Mouse (Mus musculus) heart, adult 18-20 months (tissue): Measurements from ENCODE around the gene Pkp4. TPM values are rescaled to one million over a fixed set of nuclear protein-coding genes. Genes with fewer than 3 reads are reported as not detected.

Experiments
- DNase-seq, 2 experiments: peaks; one replicate each; pipeline ENCODE4 v3.0.0; 2021 to 2022; ENCODE audit warnings: mixed read lengths in 1 of 2
- total RNA-seq, 2 experiments: library from RNA; stranded (reverse); gene quantifications; 2 replicates each; pipeline ENCODE4 v1.2.3; 2021

The Pkp4 gene
- total RNA-seq, 2 experiments from 2014 or later, result 129 to 159 TPM

DNA sequence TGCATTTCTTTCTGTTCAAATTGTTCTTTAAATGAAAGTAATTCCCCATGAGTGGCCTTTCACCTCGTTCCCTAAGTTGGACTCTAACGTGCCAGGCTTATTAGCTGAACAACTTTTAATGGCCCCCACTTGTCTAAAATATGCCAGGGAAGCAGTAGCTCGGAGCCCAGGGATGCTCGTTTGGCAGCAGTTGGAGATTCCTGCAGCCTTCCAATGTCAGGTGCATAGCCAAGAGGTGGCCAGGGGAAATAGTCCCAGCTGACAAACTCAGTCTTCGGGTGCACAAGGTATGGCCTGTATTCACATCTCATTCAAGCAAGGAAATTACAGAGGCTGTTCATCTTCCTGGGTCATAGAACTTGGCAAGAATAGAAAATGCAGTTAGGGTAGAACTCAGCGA is 112.1 kb downstream of the Pkp4 start:
- DNase-seq, result no peak

DNA sequence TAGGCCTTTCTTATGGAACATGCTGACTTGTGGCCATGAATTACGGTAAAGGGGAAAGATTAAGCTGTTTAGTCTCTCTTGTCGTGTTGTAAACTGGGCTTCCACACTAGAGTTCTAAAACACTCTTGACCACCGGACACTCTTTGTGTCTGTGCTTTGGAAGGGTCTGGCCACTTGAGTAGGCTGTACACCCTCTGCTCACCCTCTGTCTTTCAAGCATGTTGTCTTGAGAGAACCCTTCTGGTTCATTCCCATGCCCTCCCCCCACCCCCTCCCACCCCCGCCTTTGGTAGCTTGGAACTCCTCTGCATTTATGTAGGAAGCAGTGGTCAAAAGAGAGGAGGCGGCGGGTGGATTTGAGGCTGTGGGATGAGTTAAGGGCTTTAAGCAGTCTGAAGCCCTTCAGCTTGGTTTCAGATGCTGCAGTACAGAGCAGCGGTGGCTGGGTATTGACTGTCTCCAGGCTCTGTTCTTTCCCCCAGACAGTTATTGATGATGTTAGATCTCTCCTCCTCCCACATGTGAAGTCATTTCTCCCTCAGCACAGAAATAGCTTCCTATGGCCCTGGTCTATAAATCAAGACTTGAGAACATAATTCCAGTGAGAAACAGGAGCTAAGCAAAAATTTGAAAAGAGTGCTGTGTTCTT is 120.4 kb downstream of the Pkp4 start:
- DNase-seq, result no peak

DNA sequence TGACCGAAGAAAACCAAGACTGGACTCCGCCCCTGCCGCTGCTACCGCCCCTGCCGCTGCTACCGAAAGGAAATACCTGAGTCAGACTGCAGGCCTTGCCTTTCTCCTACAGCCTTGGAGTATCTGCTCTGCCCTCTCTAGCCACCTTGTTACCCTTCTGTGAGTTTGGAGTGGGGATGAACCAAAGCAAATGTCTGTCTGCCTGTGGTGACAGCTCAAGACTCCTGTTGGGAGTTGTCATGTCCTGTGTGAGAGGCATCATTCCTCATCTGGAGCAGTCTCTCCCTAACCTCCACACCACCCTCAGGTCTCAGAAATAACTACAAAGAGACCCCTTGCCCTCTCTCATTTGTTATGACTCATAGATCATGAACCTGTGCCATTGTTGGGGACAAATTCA is 122.3 kb downstream of the Pkp4 start:
- no peak for DNase-seq

DNA sequence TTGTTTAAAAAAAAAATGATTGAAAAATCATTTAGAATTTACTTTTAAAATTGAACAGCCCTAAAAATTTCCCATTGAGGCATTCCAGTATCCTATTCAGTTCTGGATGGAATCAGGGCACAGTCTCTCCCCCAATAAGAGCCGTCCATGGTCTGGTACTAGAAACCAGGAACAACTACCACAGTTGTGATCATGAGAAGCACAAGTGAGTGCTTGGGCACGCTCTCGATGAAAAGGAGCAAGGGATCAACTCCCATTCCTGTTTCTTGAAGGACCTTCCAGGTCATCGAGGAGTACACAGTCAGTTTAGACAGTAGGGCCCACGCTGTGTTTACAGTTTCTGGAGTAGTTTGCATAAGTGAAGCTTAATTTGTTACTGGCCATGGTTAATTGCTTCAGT is 123.6 kb downstream of the Pkp4 start:
- no peak for DNase-seq

DNA sequence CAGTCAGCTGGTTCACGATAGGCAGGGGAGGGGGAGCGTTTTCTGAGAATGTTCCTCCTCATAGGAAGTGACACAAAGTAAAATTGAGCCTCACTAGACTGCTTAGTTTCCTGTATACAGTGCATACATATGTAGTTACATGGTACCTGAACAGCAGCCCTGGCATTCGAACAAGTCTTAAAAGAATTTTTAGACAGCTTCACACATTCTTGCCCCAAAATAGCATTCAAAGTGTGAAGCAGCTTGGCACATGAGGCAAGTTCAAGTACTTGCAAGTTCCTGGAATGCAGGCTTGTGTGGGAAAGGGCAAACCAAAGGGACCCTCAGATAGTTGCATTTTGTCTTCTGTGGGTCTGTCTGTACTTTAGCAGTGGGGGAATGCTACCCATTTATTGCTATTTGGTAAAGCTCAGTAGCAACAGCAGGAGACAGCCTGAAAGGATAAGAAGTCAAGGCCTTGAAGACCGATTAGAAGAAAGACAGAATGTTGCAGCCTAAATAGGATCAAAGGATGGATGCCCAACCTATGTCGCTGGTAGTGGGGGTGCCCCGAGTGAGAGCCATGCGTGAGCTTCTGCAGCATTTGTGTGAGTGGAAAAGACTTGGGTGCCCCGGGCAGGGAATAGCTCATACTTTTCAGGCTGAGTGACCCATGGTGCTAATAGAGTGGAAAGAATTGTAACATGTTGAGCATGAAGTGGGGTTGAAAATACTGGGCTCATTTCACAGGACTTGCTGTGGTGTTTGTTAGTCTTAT is 124.3 kb downstream of the Pkp4 start:
- DNase-seq, result no peak

DNA sequence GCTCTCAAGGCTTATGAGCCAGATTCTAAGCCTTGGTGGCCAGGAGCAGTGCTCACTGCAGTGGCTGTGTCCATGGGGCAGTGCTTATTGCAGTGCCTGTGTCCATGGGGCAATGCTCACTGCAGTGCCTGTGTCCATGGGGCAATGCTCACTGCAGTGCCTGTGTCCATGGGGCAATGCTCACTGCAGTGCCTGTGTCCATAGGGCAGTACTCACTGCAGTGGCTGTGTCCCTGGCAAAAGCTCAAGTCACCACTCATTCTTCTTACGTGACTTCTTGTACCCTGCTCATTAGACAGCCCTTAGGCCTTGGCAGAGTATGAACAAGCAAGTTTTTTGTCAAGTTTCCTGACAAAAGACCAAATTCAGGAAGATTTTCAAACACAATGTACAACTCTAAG is 124.9 kb downstream of the Pkp4 start:
- peak in 1 of 2 experiments; percentile 27 for DNase-seq

DNA sequence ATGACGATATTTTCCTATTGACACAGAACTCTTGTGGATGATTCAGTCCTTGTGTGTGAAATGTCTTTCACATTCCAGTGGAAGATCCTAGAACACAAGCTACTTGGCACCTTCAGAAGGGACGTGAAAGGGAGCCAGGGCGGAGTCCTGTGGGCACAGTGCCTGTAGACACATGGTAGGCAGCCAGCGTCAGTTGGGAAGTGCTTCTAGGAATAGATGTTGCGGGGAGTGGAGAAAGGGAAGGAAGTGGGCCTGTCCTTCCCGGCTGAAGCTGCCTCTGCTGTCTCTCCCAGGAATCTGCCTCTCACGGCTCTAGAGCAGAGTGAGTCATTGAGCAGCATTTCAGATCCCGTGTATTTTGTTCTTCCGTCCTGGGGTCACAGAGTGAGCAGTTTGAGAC is 125.6 kb downstream of the Pkp4 start:
- DNase-seq, result peak; percentile 88 to 91

DNA sequence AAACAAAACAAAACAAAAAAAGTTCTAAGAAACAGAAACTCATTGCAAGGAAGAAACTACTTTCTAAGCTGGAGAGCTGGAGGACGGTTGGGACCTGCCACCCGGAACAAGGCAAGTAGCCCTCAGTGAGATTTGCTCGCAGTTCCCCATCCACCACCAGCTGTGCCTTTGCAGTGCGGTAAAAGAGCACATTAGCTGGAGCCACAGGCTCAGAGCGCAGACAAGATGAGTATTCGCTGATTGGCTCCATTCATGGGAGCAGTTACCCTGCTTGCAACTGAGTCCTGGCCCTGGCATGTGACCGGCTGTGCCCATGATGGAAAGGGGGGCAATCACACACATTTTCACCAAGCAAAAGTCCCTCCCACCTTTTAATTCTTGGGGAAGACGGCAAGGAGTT is 127.0 kb downstream of the Pkp4 start:
- DNase-seq, result no peak

DNA sequence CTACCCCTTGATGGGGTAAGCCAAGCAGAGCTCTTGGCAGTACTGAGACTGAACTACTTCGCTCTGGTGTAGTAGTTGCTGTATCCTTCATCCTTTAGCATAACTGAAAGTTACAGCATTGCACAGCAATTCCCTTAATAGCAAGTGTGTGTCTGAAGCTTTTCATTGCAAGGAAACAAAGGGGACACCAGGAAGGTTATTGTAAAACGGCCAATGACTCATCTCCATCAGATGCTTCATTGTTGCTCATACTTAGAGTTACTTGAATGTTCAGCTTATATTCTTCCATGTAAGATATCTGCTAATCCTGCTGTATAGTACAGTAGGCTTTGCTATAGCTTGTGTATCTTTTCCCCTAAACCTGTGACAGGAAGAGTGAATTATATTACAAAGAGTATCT is 128.8 kb downstream of the Pkp4 start:
- DNase-seq, result no peak

DNA sequence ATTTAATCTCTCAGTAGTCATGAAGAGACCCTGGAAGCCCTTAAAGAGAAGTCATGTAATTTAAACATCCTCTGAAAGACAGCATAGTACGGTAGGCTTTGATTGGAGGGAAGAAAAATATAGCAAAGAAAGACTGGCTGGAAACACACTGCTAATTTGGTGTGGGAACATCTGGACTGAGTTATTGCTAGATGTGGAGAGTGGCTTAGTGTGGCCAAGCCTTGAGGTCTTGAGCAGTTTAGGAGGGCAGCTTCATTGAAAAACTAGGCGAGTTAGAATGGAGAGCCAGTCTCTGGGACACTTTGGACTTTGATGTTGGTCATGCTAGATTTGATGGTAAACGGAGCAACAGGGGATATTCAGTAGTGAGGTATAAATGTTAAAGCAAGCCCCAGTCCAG is 129.7 kb downstream of the Pkp4 start:
- no peak for DNase-seq

DNA sequence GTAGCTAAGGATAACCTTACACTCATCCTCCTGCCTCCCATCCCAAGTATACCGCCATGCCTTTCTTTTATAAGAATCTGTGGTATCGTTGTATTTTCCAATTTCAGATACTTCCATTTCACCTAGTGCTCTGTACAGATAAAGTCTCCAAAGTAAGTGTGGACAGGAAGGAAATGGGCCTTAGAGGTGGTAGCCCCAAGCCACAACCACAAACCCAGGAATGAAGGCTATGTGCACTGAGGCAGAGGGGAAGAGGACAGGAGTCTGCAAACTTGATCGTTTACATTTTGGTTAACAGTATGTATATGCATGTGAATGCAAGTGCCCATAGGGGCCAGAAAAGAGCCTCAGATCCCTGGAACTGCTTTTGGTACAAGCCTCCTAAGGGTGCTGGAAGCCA is 139.2 kb downstream of the Pkp4 start:
- no peak for DNase-seq

DNA sequence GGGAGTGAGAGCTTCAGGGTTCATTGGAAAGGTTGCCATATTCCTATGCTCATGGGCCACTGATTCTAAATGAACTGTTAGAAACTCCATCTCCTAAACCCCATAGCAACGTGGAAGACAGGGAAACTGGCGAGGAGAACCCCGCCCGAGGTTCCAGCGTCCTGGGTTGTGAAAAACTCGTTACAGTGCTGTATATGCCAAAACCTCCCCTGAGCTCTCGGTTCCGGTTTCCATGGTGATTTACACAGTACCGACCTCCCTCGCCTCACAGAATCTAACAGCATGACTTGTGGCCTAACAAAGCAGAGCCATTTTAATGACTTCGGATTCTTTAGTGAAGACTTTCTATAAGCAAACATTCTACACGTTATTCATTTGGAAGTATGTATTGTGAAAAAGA is 141.0 kb downstream of the Pkp4 start:
- DNase-seq, result no peak

DNA sequence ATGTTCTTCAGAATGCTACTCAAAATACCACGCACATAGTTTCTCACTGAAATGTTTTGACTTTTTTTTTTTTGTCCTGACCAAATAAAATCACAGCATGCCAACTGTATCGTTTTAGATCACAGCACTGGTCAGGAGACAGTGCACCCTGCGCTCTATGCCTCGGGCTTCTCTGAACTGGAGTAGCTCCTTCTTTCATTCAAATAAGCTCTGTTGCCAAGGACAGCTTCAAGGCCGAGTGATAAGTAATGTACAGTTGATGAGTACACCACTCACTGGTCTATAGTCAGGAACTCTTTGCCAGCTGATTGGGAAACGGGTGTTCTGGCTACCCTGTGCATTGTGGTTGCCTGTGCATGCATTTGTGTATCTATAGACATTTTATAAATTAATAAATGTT is 141.8 kb downstream of the Pkp4 start:
- DNase-seq, result no peak

DNA sequence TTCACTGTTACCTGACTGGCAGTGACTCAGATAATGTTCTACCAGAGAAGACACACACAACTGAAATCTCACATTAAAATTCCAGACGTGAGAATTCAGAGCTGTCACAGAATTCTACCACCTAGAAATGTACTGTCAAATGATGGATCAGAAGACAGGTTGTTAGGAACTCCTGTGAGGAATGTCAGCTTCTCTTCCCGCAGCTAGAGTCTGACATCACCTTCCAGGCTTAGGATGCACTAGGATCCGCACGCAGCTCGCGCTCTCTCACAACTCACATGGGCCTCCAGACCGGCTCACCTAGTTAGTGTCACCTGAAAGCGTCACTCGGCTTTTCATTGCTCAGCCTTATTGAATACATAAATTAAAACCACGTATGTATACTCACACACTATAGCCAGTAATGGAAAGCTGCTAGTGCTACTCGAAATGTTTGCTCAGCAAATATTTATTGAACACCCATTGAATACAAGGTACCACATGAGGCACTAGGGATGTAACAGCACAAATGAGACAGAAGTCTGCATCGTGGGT is 142.9 kb downstream of the Pkp4 start:
- DNase-seq, result no peak

DNA sequence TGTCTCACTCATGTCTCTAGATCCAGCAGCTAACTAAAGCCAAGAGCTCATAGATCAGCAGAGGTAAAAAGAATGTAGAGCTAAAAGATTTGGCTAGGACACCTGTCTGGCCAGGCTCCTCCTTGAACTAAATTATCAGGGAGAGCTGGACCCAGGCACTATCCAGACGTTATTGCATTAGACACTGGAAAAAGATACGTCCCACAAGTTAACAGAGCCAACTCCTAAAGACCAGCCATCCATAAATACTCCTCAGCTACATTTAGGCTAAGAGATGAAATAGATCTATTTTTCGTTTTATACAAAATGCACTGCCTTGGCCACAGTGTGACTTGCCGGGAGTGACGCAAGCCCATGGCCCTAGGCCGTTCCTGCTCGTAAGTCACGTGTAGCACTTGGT is 146.7 kb downstream of the Pkp4 start:
- DNase-seq, result no peak

DNA sequence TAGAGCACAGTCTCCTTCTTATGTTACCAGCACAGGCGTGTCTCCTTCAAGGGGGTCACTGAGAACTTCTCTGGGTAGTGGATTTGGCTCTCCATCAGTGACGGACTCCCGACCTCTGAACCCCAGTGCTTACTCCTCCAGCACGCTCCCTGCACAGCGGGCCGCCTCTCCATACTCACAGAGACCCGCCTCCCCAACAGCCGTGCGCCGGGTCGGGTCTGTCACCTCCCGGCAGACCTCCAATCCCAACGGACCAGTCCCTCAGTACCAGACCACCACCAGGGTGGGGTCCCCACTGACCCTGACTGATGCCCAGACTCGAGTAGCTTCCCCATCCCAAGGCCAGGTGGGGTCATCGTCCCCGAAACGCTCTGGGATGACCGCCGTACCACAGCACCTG is 147.4 kb downstream of the Pkp4 start:
- DNase-seq, result no peak

DNA sequence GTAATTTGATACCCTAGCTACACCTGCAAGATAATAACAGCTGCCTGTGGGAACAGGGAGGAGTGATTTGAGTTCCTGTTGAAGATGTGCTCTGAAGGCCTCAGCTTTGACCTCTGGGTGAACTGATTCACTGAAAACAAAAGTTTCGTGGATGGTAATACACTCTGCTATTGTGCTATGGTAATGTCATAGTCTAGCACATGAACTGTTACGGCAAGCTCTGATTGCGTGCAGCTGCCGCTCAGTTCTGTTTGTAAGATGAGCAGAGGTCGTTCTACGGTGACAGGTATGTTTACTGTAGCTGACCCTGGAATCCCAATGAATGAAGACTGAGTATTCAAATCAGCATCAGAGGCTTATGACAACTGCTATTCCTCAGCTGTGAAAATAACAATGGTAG is 152.6 kb downstream of the Pkp4 start:
- no peak for DNase-seq

DNA sequence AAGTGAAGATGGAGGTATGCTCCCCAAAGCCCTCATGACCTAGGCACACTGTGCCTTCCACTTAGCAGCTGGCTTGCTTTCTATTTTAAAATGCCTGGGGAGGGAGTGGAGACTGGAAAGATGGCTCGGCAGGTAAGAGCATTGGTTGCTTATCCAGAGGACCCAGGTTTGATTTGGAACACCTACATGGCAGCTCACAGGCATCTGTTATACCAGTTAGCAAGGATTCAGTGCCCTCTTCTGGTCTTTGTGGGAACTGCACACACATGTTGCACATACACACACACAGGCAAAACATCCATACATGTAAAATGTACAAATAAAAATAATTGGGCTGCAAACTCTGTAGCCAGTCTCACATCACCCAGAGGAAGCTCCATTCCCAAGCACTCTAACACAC is 158.0 kb downstream of the Pkp4 start:
- DNase-seq, result no peak

DNA sequence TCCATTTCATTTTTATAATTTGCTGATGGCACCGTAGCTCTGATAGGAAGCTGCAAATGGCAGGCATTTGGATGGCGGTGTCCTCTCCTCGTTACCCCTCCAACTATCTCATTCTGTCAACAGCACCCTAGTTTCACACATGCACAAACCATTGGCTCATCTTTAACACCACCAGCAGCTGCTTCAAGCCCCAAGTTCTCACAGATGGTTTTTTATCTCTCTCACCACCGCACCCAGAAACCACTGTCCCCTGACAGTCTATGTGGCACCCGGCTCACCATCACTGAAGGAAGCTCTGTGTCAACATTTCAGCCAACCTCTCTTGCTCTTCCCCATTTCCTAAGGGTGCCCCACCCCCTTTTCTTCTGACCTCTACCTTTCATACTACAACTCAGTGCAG is 167.3 kb downstream of the Pkp4 start:
- no peak for DNase-seq

DNA sequence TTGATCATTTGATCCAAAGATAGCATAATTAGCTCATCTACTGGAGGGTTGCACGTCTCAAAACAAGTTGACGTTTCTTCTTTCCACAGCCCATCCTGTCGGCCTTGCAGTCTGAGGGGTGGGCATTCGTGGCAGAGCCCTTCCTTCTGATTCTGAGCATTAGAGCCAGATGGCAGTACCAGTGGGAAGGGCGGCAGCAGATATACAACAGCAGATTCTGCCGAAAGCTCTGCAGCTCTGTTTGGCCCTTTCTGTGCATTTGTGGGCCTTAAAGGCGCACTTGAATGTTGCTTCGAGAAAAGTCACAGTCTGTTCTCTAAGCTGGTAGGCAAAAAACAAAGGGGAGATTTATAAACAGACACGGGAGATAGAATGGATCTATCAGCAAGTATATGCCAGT is 170.4 kb downstream of the Pkp4 start:
- no peak for DNase-seq

DNA sequence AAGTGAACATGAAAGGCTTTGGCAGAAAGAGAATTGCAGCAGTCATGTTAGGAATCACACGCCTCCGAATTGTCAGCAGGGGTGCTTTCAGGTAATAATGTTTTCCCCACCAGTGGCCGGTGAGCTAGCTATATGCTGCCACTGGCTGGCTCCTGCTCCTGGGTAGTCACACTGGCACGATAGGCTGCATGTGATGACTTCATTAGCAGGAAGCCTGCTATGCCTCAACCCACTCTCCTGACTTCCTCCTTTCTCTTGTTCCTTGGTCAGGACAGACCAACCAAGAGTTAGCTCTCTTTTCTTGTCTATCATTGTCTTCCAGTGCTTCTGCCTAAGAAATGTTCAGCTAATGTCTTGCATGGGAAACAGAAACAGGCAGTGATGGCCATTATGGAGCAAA is 171.9 kb downstream of the Pkp4 start:
- DNase-seq, result no peak

DNA sequence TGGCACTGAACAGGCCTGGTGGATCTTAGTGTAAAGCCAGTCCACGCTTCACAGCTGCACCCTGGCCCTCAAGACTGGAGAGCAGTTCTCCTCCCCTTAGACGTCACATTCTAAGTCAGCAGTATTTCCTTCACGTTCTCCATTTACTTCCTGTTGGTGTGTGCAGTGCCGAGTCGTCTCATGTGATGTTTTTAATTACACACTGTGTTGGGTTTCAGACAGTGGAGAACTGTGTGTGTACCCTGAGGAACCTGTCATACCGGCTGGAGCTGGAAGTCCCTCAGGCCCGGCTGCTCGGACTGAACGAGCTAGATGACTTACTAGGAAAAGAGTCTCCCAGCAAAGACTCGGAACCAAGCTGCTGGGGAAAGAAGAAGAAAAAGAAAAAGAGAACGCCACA is 177.9 kb downstream of the Pkp4 start:
- DNase-seq, result no peak

DNA sequence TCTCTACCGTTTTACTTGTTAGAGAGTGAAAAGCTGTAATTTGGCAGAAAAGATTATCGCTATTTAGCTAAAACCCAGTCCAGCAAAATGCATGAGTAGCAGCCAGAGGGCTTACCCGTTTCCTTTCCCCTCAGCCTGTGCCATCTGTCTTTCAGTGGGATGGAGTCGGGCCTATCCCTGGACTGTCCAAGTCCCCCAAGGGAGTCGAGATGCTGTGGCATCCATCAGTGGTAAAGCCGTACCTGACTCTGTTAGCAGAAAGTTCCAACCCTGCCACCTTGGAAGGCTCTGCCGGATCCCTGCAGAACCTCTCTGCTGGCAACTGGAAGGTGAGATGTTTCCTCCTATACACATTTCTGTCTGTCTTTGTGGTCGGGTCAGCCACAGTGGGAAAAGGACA is 178.3 kb downstream of the Pkp4 start:
- DNase-seq, result no peak
